In genomic region chr16:34388871-34389270, GRCm38 (mm10) we compare ENCODE assay signal across 14 mouse cellular contexts.
A peak's percentile ranks its signal among the peaks of the same experiment; 100 is the strongest.
DNase-seq lines count a peak whose midpoint lies in the region; ATAC-seq and TF ChIP-seq lines count a peak whose summit lies in the region.
"Had no signal": no experiment of that assay in that cellular context is flagged by ENCODE, and none has a peak within 500 bp of the region (broad histone marks: within the 10 kb centered on the region; RNA-seq: fewer than 3 reads in every experiment).

No protein-coding gene starts in this region.

- no peak for TF ChIP-seq CTCF in left cerebral cortex, adult 2 months (IDR thresholded peaks at IDR 0.05)

- no peak overlapping the region for H3K4me2 ChIP-seq in midbrain, embryonic 16.5 days (ENCODE audit: low read length)
- no peak overlapping the region for H3K4me2 ChIP-seq in forebrain, embryonic 16.5 days (ENCODE audit: low read length)
- H3K4me2 ChIP-seq: heart, embryonic 13.5 days; kidney, embryonic 15.5 days; lung, embryonic 14.5 days had no signal

- H3K27ac ChIP-seq in left cerebral cortex, adult 2 months = peak overlapping the region; percentile 82
- no peak overlapping the region for H3K27ac ChIP-seq in midbrain, embryonic 16.5 days (ENCODE audit: low read length)
- no peak overlapping the region for H3K27ac ChIP-seq in forebrain, embryonic 16.5 days (ENCODE audit: low read length)
- H3K27ac ChIP-seq: heart, embryonic 13.5 days; kidney, embryonic 15.5 days; stomach, postnatal 0 days had no signal

- H3K36me3 ChIP-seq in midbrain, embryonic 16.5 days (ENCODE audit: control insufficient read depth, insufficient read depth, low read length) = peaks cover 4% of the 10 kb centered on the region
- no peaks in the 10 kb centered on the region for H3K36me3 ChIP-seq in forebrain, embryonic 16.5 days (ENCODE audit: control insufficient read depth, insufficient read depth)
- H3K36me3 ChIP-seq: heart, embryonic 13.5 days; kidney, embryonic 15.5 days had no signal

- H3K4me3 ChIP-seq in left cerebral cortex, adult 2 months = no peak overlapping the region
- no peak overlapping the region for H3K4me3 ChIP-seq in midbrain, embryonic 16.5 days (ENCODE audit: low read depth, low read length)
- no peak overlapping the region for H3K4me3 ChIP-seq in forebrain, embryonic 16.5 days (replicated peaks; ENCODE audit: low read length)
- H3K4me3 ChIP-seq: heart, embryonic 13.5 days; kidney, embryonic 15.5 days had no signal

- DNase-seq in brain, adult 2 months (ENCODE audit: low read depth, low spot score) = peak; percentile 95
- peak; percentile 51 for DNase-seq in cerebellum, adult 11-12 months
- peak; percentile 62 to 87 for DNase-seq in frontal cortex, adult 2 months (ENCODE audit: extremely low spot score in 1 of 2, low spot score in 1 of 2)
- DNase-seq in left cerebral cortex, adult 2 months (ENCODE audit: extremely low spot score in 1 of 2, low spot score in 2 of 2) = peak; percentile 43 to 47
- no peak for DNase-seq in lung, postnatal 25 days (ENCODE audit: low spot score)
- DNase-seq in retina, postnatal 1 day = no peak
- DNase-seq: adrenal gland, postnatal 25 days had no signal

- no peak overlapping the region for H3K9ac ChIP-seq in midbrain, embryonic 16.5 days (ENCODE audit: low read depth, low read length)
- H3K9ac ChIP-seq in forebrain, embryonic 16.5 days (replicated peaks; ENCODE audit: low read depth, low read length) = no peak overlapping the region
- H3K9ac ChIP-seq: heart, embryonic 13.5 days; kidney, embryonic 15.5 days; lung, embryonic 14.5 days had no signal

- WGBS in midbrain, embryonic 16.5 days = 87% methylated on average over 6 of the region's 6 CpGs
- WGBS in forebrain, embryonic 16.5 days = 87% methylated on average over 6 of the region's 6 CpGs

- H3K9me3 ChIP-seq in midbrain, embryonic 16.5 days (replicated peaks; ENCODE audit: control insufficient read depth, low read length, poor library complexity, severe bottlenecking) = no peaks in the 10 kb centered on the region
- no peaks in the 10 kb centered on the region for H3K9me3 ChIP-seq in forebrain, embryonic 16.5 days (ENCODE audit: control insufficient read depth, low read length)
- H3K9me3 ChIP-seq: heart, embryonic 13.5 days; kidney, embryonic 15.5 days had no signal

- no peak for ATAC-seq in midbrain, embryonic 16.5 days
- no peak for ATAC-seq in forebrain, embryonic 16.5 days
- ATAC-seq: CD4-positive, CD25-positive, alpha-beta regulatory T cell, adult 4 months had no signal

- H3K27me3 ChIP-seq in midbrain, embryonic 16.5 days (ENCODE audit: control insufficient read depth, insufficient read depth, low read depth, low read length) = no peaks in the 10 kb centered on the region
- H3K27me3 ChIP-seq in forebrain, embryonic 16.5 days (replicated peaks; ENCODE audit: control insufficient read depth, insufficient read depth, low read length) = no peaks in the 10 kb centered on the region
- H3K27me3 ChIP-seq: heart, embryonic 13.5 days; kidney, embryonic 15.5 days had no signal

- intact Hi-C loops in left cerebral cortex, adult 2 months (cut with DNase I) = loop anchor here (1.0 to 2.0 kb wide), 2 partner anchors 47 to 52 kb away; no protein-coding TSS in a partner anchor

- H3K4me1 ChIP-seq in midbrain, embryonic 16.5 days (ENCODE audit: control insufficient read depth, insufficient read depth, low read length) = peaks cover 13% of the 10 kb centered on the region
- H3K4me1 ChIP-seq in forebrain, embryonic 16.5 days (replicated peaks; ENCODE audit: control insufficient read depth, insufficient read depth, low read length) = no peaks in the 10 kb centered on the region
- H3K4me1 ChIP-seq: kidney, embryonic 15.5 days had no signal

Comparison
In these comparisons a context has a peak if more than half of its experiments do, and no peak if none do; other contexts are left out.
1. DNase-seq: peak in brain, adult 2 months (single experiment), cerebellum, adult 11-12 months (single experiment), frontal cortex, adult 2 months (2 of 2) and left cerebral cortex, adult 2 months (2 of 2); none in lung, postnatal 25 days (single experiment) and retina, postnatal 1 day (single experiment).